Mouse (Mus musculus) embryonic facial prominence, embryonic 15.5 days (tissue): Measurements from ENCODE around the gene Pakap. TPM values are rescaled to one million over a fixed set of nuclear protein-coding genes. Genes with fewer than 3 reads are reported as not detected.

Experiments
- ATAC-seq: fragments of 200-750 bp; cut with Nextera tagmentation; 2 replicates; pipeline ENCODE4 v1.8.0; 2017; ENCODE audit warnings: low read depth, moderate TSS enrichment; ENCODE audit not compliant: insufficient number of reproducible peaks, low FRiP score, low TSS enrichment
- H3K27ac ChIP-seq: fragments of 300-500 bp; sonication (generic); replicated peaks from 2 replicates; pipeline ENCODE4 v1.5.1; 2015; ENCODE audit warnings: mild to moderate bottlenecking, inconsistent platforms
- H3K27me3 ChIP-seq: fragments of 300-500 bp; sonication (generic); 2 replicates; pipeline ENCODE4 v1.6.1; 2015; ENCODE audit warnings: inconsistent platforms
- H3K36me3 ChIP-seq: fragments of 300-500 bp; sonication (generic); 2 replicates; pipeline ENCODE4 v1.6.1; 2015; ENCODE audit warnings: mild to moderate bottlenecking, inconsistent platforms
- H3K4me1 ChIP-seq: fragments of 300-500 bp; sonication (generic); 2 replicates; pipeline ENCODE4 v1.6.1; 2015; ENCODE audit warnings: inconsistent platforms
- H3K4me2 ChIP-seq: fragments of 300-500 bp; sonication (generic); replicated peaks from 2 replicates; pipeline ENCODE4 v1.6.1; 2015; ENCODE audit warnings: mild to moderate bottlenecking, inconsistent platforms
- H3K4me3 ChIP-seq: fragments of 300-500 bp; sonication (generic); replicated peaks from 2 replicates; pipeline ENCODE4 v1.5.1; 2015; ENCODE audit warnings: mild to moderate bottlenecking, inconsistent platforms
- H3K9ac ChIP-seq: fragments of 300-500 bp; sonication (generic); 2 replicates; pipeline ENCODE4 v1.6.1; 2015; ENCODE audit warnings: inconsistent platforms
- H3K9me3 ChIP-seq: fragments of 300-500 bp; sonication (generic); replicated peaks from 2 replicates; pipeline ENCODE4 v1.6.1; 2016; ENCODE audit warnings: inconsistent platforms
- WGBS: fragments of 180-500 bp; shearing (Covaris S2); methylation state at CpG from one replicate; pipeline ENCODE4 v1.1.7; 2015; 5-methylcytosine and 5-hydroxymethylcytosine counted together
- polyA plus RNA-seq: library from polyadenylated mRNA; unstranded; fragments of >200 nt; fragmentation: Nextera tagmentation; extraction: Ambion mirVana; gene quantifications from 2 replicates; pipeline ENCODE4 v1.2.1, GENCODE M21; 2015

Pakap gene
- polyA plus RNA-seq, 1 experiment from 2014 or later = 27.6 TPM

GRCm38 (mm10) chr4:57550216-57550615 lies 17.8 kb upstream of the Pakap start:
- WGBS = 9% methylated on average over 1 of the region's 1 CpGs
- Histone ChIP-seq H3K27me3 (no peaks in the 10 kb centered on the region), H3K4me1 (peaks cover 17% of the 10 kb centered on the region), H3K27ac (no peak overlapping the region), H3K9me3 (no peaks in the 10 kb centered on the region), H3K4me3 (no peak overlapping the region), H3K36me3 (no peaks in the 10 kb centered on the region), H3K9ac (no peak overlapping the region), H3K4me2 (no peak overlapping the region)
- ATAC-seq = peak; percentile 39; the same call in 1 of the 2 replicates

- Histone ChIP-seq H3K27me3 (no peaks in the 10 kb centered on the region), H3K4me2 (no peak overlapping the region), H3K4me3 (no peak overlapping the region), H3K9me3 (no peaks in the 10 kb centered on the region), H3K9ac (no peak overlapping the region), H3K36me3 (no peaks in the 10 kb centered on the region), H3K27ac (no peak overlapping the region), H3K4me1 (peaks cover 33% of the 10 kb centered on the region)
- no peak for ATAC-seq
- WGBS = 84% methylated on average over 2 of the region's 2 CpGs
Observed at GRCm38 (mm10) chr4:57557102-57557501, 10.9 kb upstream of the Pakap start.

- Histone ChIP-seq H3K27me3 (no peaks in the 10 kb centered on the region), H3K36me3 (no peaks in the 10 kb centered on the region), H3K9ac (no peak overlapping the region), H3K4me3 (no peak overlapping the region), H3K9me3 (no peaks in the 10 kb centered on the region), H3K27ac (0 out of 2 replicates have a peak overlapping the region, but pooled peaks have one; percentile 48), H3K4me2 (no peak overlapping the region), H3K4me1 (peaks cover 30% of the 10 kb centered on the region)
- ATAC-seq = no peak
- 69% methylated on average over 1 of the region's 1 CpGs for WGBS
Observed at GRCm38 (mm10) chr4:57559438-57559837, 8.5 kb upstream of the Pakap start.

DNA sequence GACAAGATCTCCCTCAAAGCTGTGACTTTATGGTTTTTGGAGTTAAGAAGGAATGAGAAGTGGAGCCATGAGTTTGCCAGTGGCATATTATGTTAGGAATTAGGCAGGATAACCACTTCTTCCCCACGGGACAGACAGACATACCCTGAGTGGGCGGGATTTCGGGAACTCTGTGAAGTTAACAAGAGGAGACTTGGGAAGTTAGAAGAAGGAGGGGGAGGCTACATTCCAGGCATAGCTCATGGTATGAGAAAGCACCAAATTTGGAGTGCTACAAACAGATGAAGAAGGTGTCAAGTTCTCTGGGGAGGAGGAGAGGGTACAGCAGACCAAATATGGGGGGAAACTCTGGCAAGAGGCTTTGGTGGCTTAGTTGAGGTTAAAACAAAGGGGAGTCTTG lies 8.0 kb upstream of the Pakap start:
- Histone ChIP-seq H3K27ac (peak overlapping the region; percentile 87), H3K36me3 (no peaks in the 10 kb centered on the region), H3K9ac (no peak overlapping the region), H3K27me3 (no peaks in the 10 kb centered on the region), H3K4me1 (peaks cover 25% of the 10 kb centered on the region), H3K9me3 (no peaks in the 10 kb centered on the region), H3K4me3 (no peak overlapping the region), H3K4me2 (no peak overlapping the region)
- peak; percentile 51; the same call in 1 of the 2 replicates for ATAC-seq
- WGBS = 27% methylated on average over 3 of the region's 3 CpGs

GRCm38 (mm10) chr4:57561055-57561454 lies 6.9 kb upstream of the Pakap start:
- WGBS = 27% methylated on average over 6 of the region's 6 CpGs
- Histone ChIP-seq H3K9me3 (no peaks in the 10 kb centered on the region), H3K4me3 (no peak overlapping the region), H3K9ac (no peak overlapping the region), H3K36me3 (no peaks in the 10 kb centered on the region), H3K4me2 (peak overlapping the region; percentile 23), H3K27me3 (no peaks in the 10 kb centered on the region), H3K27ac (peak overlapping the region; percentile 87), H3K4me1 (peaks cover 21% of the 10 kb centered on the region)
- peak; percentile 64; the same call in 1 of the 2 replicates for ATAC-seq

GRCm38 (mm10) chr4:57565283-57565682 lies 2.7 kb upstream of the Pakap start:
- H3K4me3 ChIP-seq = no peak overlapping the region
- no peaks in the 10 kb centered on the region for H3K9me3 ChIP-seq
- 79% methylated on average over 1 of the region's 1 CpGs for WGBS
- no peak overlapping the region for H3K4me2 ChIP-seq
- no peak for ATAC-seq
- peaks cover 51% of the 10 kb centered on the region for H3K4me1 ChIP-seq
- no peaks in the 10 kb centered on the region for H3K27me3 ChIP-seq
- H3K36me3 ChIP-seq = no peaks in the 10 kb centered on the region
- H3K27ac ChIP-seq = no peak overlapping the region
- H3K9ac ChIP-seq = no peak overlapping the region

DNA sequence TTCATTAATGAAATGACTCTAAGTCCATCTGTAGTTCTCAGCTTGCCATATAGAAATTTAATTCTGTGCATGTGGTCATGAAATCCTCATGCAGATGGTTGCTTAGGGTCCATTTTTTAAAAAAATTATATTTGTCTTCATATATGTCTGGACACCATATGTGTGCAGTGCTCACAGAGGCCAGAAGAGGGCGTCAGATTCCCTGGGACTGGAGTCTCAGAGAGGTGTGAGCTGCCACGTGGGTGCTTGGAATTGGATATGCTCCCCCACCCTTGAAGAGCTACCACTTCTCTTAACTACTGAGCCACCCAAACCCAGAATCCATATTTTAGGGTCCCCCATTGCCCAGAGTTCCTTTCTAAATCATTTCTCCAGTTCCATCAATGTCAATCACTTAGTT lies 2.2 kb upstream of the Pakap start:
- WGBS = 51% methylated on average over 2 of the region's 2 CpGs
- H3K4me1 ChIP-seq = peaks cover 50% of the 10 kb centered on the region

GRCm38 (mm10) chr4:57568268-57569068 lies 489 bp downstream of the Pakap start:
- H3K4me3 ChIP-seq = peak overlapping the region; percentile 61
- WGBS = 10% methylated on average over 19 of the region's 19 CpGs
- peak overlapping the region; percentile 50 for H3K9ac ChIP-seq
- H3K27me3 ChIP-seq = no peaks in the 10 kb centered on the region
- peaks cover 42% of the 10 kb centered on the region for H3K4me1 ChIP-seq
- H3K36me3 ChIP-seq = no peaks in the 10 kb centered on the region
- H3K27ac ChIP-seq = peak overlapping the region; percentile 87
- no peak for ATAC-seq
- H3K4me2 ChIP-seq = peak overlapping the region; percentile 87
- no peaks in the 10 kb centered on the region for H3K9me3 ChIP-seq

More for the DNA sequence above, 2.2 kb upstream of the Pakap start:
- Histone ChIP-seq H3K4me2 (no peak overlapping the region), H3K27ac (no peak overlapping the region), H3K36me3 (no peaks in the 10 kb centered on the region), H3K9ac (no peak overlapping the region), H3K27me3 (no peaks in the 10 kb centered on the region), H3K4me3 (no peak overlapping the region), H3K9me3 (no peaks in the 10 kb centered on the region)
- ATAC-seq = no peak

GRCm38 (mm10) chr4:57569069-57569355 lies 1.0 kb downstream of the Pakap start:
- H3K4me1 ChIP-seq = peaks cover 42% of the 10 kb centered on the region
- WGBS = 24% methylated on average over 4 of the region's 4 CpGs
- H3K27ac ChIP-seq = peak overlapping the region; percentile 87
- H3K4me3 ChIP-seq = peak overlapping the region; percentile 61
- peak overlapping the region; percentile 87 for H3K4me2 ChIP-seq
- no peaks in the 10 kb centered on the region for H3K9me3 ChIP-seq
- no peaks in the 10 kb centered on the region for H3K36me3 ChIP-seq
- no peak for ATAC-seq
- H3K27me3 ChIP-seq = no peaks in the 10 kb centered on the region
- H3K9ac ChIP-seq = peak overlapping the region; percentile 50; the same call in 1 of the 2 replicates

DNA sequence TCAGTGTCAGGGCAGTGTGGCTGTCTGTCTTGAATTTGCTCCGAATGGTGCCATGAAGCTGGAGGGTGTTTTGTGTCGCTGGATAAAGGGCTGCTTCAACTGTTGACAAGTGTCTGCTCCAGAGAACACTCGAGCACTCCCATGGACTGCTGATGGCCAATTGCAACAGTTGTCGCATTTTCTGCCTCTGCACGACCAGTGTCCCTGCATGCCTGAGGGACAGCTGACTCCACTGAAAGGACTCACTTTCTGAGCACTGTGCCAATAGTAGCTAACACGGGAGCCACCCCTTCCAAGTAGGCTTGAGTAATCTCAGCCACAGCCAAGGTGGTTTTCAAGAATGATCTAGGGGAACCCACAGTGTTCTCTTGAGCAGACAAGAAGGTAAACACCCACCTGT lies 1.7 kb downstream of the Pakap start:
- Histone ChIP-seq H3K4me3 (peak overlapping the region; percentile 61), H3K27me3 (no peaks in the 10 kb centered on the region), H3K9me3 (no peaks in the 10 kb centered on the region), H3K4me1 (peaks cover 43% of the 10 kb centered on the region), H3K36me3 (no peaks in the 10 kb centered on the region), H3K4me2 (peak overlapping the region; percentile 87), H3K9ac (0 out of 2 replicates have a peak overlapping the region, but pooled peaks have one; percentile 2), H3K27ac (peak overlapping the region; percentile 87)
- no peak for ATAC-seq
- 21% methylated on average over 6 of the region's 6 CpGs for WGBS

DNA sequence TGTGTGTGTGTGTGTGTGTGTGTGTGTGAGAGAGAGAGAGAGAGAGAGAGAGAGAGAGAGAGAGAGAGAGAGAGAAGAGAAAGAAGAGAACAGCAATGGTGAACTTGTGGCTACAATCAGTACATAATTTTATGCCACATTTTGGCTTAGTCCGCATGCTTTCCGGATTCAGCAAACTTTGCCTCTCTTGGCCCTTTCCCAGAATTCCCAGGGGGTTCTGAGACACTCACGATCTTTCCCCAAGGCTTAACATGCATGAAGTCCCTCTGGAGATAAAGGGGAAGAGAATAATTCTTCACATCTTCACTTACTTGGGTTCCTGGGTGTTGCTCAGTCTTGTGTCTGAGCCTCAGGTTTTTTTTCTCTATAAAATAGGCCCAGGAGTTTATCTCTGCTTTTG lies 2.2 kb downstream of the Pakap start:
- H3K36me3 ChIP-seq = no peaks in the 10 kb centered on the region
- H3K9me3 ChIP-seq = no peaks in the 10 kb centered on the region
- H3K4me3 ChIP-seq = no peak overlapping the region
- peaks cover 48% of the 10 kb centered on the region for H3K4me1 ChIP-seq
- no peak for ATAC-seq
- no peak overlapping the region for H3K9ac ChIP-seq
- H3K27me3 ChIP-seq = no peaks in the 10 kb centered on the region
- 33% methylated on average over 3 of the region's 3 CpGs for whole genome bisulfite sequencing
- 0 out of 2 replicates have a peak overlapping the region, but pooled peaks have one; percentile 87 for H3K27ac ChIP-seq
- peak overlapping the region; percentile 87 for H3K4me2 ChIP-seq

- Histone ChIP-seq H3K36me3 (no peaks in the 10 kb centered on the region), H3K4me2 (no peak overlapping the region), H3K27ac (no peak overlapping the region), H3K4me1 (peaks cover 27% of the 10 kb centered on the region), H3K4me3 (no peak overlapping the region), H3K9ac (no peak overlapping the region), H3K27me3 (no peaks in the 10 kb centered on the region), H3K9me3 (no peaks in the 10 kb centered on the region)
- ATAC-seq = no peak
- WGBS = 84% methylated on average over 3 of the region's 3 CpGs
Observed at GRCm38 (mm10) chr4:57574181-57574580, 6.2 kb downstream of the Pakap start.
